Mouse (Mus musculus) neural tube, embryonic 12.5 days (tissue): Measurements from ENCODE around the gene Glmn. TPM values are rescaled to one million over a fixed set of nuclear protein-coding genes. Genes with fewer than 3 reads are reported as not detected.

Source experiments
- ATAC-seq: fragments of 200-750 bp; cut with Nextera tagmentation; 2 replicates; pipeline ENCODE4 v1.8.0; 2017; ENCODE audit warnings: low read depth, mild to moderate bottlenecking, moderate TSS enrichment, moderate library complexity; ENCODE audit not compliant: low FRiP score
- H3K27ac ChIP-seq: fragments of 300-500 bp; sonication (generic); 2 replicates; pipeline ENCODE4 v1.5.1; 2016
- H3K27me3 ChIP-seq: fragments of 300-500 bp; sonication (generic); replicated peaks from 2 replicates; pipeline ENCODE4 v1.6.1; 2016; ENCODE audit warnings: mild to moderate bottlenecking
- H3K36me3 ChIP-seq: fragments of 300-500 bp; sonication (generic); 2 replicates; pipeline ENCODE4 v1.6.1; 2016; ENCODE audit warnings: mild to moderate bottlenecking
- H3K4me1 ChIP-seq: fragments of 300-500 bp; sonication (generic); 2 replicates; pipeline ENCODE4 v1.6.1; 2016
- H3K4me2 ChIP-seq: fragments of 300-500 bp; sonication (generic); replicated peaks from 2 replicates; pipeline ENCODE4 v1.6.1; 2016; ENCODE audit warnings: mild to moderate bottlenecking
- H3K4me3 ChIP-seq: fragments of 300-500 bp; sonication (generic); 2 replicates; pipeline ENCODE4 v1.5.1; 2016
- H3K9ac ChIP-seq: fragments of 300-500 bp; sonication (generic); 2 replicates; pipeline ENCODE4 v1.6.1; 2016; ENCODE audit warnings: mild to moderate bottlenecking
- H3K9me3 ChIP-seq: fragments of 300-500 bp; sonication (generic); 2 replicates; pipeline ENCODE4 v1.6.1; 2016; ENCODE audit warnings: mild to moderate bottlenecking
- WGBS: fragments of 180-500 bp; shearing (Covaris S2); methylation state at CpG from one replicate; pipeline ENCODE4 v1.1.7; 2016; 5-methylcytosine and 5-hydroxymethylcytosine counted together
- polyA plus RNA-seq: library from polyadenylated mRNA; unstranded; fragments of >200 nt; fragmentation: Nextera tagmentation; extraction: Ambion mirVana; gene quantifications from 2 replicates; pipeline ENCODE4 v1.2.1, GENCODE M21; 2016

Glmn gene
- polyA plus RNA-seq, 1 experiment from 2014 or later: 34.2 TPM

DNA sequence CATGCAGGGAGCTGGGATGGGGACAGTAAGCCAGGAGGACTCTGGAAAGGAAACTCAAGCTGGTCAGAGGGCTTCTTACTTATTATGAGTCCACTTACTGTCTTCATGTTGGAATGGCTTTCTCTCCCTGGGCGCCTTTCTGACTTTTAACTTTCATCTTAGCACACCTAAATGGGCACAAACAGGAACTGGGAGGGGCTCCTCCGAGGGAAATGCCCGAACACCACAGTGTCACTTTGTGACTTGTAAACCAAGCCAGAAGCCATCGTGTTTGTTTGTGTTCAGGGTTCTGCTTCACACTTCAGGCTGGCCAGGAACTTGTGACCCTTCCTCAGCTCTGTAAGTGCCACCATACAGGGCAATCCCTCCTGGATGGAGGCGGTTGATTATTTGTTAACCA is 43.4 kb downstream of the Glmn start:
- peaks cover 23% of the 10 kb centered on the region for H3K36me3 ChIP-seq
- no peak overlapping the region for H3K9ac ChIP-seq
- H3K27ac ChIP-seq: no peak overlapping the region
- ATAC-seq: no peak
- H3K4me3 ChIP-seq: no peak overlapping the region
- 81% methylated on average over 5 of the region's 5 CpGs for WGBS
- no peak overlapping the region for H3K4me2 ChIP-seq
- no peaks in the 10 kb centered on the region for H3K9me3 ChIP-seq
- H3K4me1 ChIP-seq: no peaks in the 10 kb centered on the region
- H3K27me3 ChIP-seq: no peaks in the 10 kb centered on the region

DNA sequence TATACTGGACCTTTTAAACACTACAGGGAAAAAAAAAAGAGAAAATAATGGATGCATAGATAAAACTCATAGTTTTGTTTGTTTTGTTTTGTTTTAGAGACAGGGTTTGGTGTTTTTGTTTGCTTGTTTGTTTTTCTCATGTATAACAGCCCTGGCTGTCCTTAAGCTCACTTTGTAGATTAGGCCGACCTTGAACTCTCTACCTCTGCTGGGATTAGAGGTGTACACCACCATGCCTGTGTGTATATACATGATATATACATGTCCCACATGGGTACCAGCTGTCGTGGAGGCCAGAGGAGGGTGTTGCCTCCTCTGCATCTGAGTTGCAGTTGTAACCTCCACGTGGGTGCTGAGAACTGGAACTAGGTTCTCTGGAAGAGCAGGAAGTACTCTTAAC is 49.2 kb downstream of the Glmn start:
- no peaks in the 10 kb centered on the region for H3K9me3 ChIP-seq
- H3K27me3 ChIP-seq: no peaks in the 10 kb centered on the region
- ATAC-seq: no peak
- no peaks in the 10 kb centered on the region for H3K4me1 ChIP-seq
- H3K4me3 ChIP-seq: no peak overlapping the region
- H3K36me3 ChIP-seq: peaks cover 10% of the 10 kb centered on the region
- H3K27ac ChIP-seq: no peak overlapping the region
- no peak overlapping the region for H3K9ac ChIP-seq
- no peak overlapping the region for H3K4me2 ChIP-seq
- WGBS: 85% methylated on average over 3 of the region's 3 CpGs

DNA sequence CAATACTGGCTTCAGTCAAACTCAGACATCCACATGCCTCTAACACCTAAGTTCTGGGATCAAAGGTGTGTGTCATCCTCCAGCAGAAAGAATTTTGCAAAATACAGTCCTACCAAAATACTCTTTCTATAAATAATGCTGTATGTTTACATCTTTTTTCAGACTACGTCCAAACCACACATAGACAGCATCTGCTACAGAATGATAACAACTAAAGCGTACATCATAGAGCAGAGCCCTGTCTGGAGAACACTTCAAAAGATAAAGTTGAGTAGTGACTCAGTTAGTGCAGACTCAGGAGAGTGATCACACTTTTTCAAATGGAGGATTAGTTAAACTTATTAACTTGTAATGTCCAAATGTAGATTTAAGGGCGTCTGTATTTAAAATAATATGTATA is 49.7 kb downstream of the Glmn start:
- Histone ChIP-seq H3K27me3 (no peaks in the 10 kb centered on the region), H3K4me1 (no peaks in the 10 kb centered on the region), H3K36me3 (peaks cover 10% of the 10 kb centered on the region), H3K9ac (no peak overlapping the region), H3K4me3 (no peak overlapping the region), H3K27ac (no peak overlapping the region), H3K9me3 (no peaks in the 10 kb centered on the region), H3K4me2 (no peak overlapping the region)
- 88% methylated on average over 3 of the region's 3 CpGs for WGBS
- ATAC-seq: no peak

DNA sequence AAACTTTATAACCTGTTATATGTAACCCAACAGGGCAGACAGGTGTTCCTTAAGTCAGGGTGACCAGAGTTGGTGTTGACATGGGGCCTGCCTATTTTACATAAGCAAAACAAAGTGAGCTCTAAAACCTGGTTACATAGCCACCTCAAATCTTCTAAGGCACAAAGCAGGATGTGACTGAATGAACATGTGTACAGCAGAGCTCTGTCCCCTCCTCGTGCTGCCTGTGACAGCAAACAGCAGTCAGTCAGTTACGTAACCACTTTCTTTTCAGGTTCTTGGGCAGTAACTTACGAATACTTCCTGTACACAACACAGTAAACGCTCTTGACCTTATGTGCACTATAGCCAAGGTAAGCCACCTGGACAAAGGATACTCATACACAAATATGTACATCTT is 51.8 kb downstream of the Glmn start:
- Histone ChIP-seq H3K9me3 (no peaks in the 10 kb centered on the region), H3K4me3 (no peak overlapping the region), H3K27ac (no peak overlapping the region), H3K4me2 (no peak overlapping the region), H3K9ac (no peak overlapping the region), H3K27me3 (no peaks in the 10 kb centered on the region), H3K4me1 (no peaks in the 10 kb centered on the region), H3K36me3 (0 out of 2 replicates have a peak, but pooled peaks cover 3% of the 10 kb centered on the region)
- no peak for ATAC-seq
- WGBS: 82% methylated on average over 4 of the region's 4 CpGs

- no peaks in the 10 kb centered on the region for H3K9me3 ChIP-seq
- H3K4me1 ChIP-seq: no peaks in the 10 kb centered on the region
- ATAC-seq: no peak
- no peak overlapping the region for H3K9ac ChIP-seq
- H3K4me2 ChIP-seq: no peak overlapping the region
- H3K27ac ChIP-seq: no peak overlapping the region
- H3K4me3 ChIP-seq: no peak overlapping the region
- no peaks in the 10 kb centered on the region for H3K36me3 ChIP-seq
- H3K27me3 ChIP-seq: no peaks in the 10 kb centered on the region
- 36% methylated on average over 7 of the region's 7 CpGs for WGBS
Observed at GRCm38 (mm10) chr5:107541696-107542095, 56.0 kb downstream of the Glmn start.

GRCm38 (mm10) chr5:107534581-107534980 is 63.1 kb downstream of the Glmn start, which contains the start of gene 1700028K03Rik:
Gene 1700028K03Rik (plus strand): TSS chr5:107534709.
- Histone ChIP-seq H3K4me1 (no peaks in the 10 kb centered on the region), H3K36me3 (no peaks in the 10 kb centered on the region), H3K9ac (no peak within 1 kb of the TSS), H3K27ac (no peak within 1 kb of the TSS), H3K4me2 (no peak within 1 kb of the TSS), H3K9me3 (no peaks in the 10 kb centered on the region), H3K27me3 (no peaks in the 10 kb centered on the region), H3K4me3 (no peak within 1 kb of the TSS)
- 72% methylated on average over 15 of the region's 15 CpGs for WGBS
- no peak for ATAC-seq

DNA sequence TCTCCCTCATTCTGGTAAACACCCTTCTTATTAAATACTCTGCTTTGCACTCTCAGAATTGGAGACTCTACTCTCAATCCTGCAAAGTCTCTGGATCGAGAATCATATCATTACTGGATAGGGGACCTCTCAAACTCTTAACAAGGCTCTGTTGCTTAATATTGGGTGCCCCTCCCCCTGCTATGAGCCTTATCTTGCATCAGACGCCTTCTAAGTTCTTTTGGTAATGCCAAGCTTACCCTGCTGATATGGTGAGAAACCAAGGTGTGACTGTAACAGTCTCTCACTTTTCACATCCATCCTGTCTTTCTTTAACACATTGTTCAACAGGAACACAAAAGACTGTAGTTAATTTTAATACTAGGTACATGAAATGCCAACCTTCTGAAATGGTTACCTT is 64.1 kb downstream of the Glmn start:
- Histone ChIP-seq H3K9me3 (no peaks in the 10 kb centered on the region), H3K36me3 (no peaks in the 10 kb centered on the region), H3K4me3 (no peak overlapping the region), H3K27ac (no peak overlapping the region), H3K4me1 (no peaks in the 10 kb centered on the region), H3K4me2 (no peak overlapping the region), H3K27me3 (no peaks in the 10 kb centered on the region), H3K9ac (no peak overlapping the region)
- ATAC-seq: no peak
- 74% methylated on average over 2 of the region's 2 CpGs for WGBS

DNA sequence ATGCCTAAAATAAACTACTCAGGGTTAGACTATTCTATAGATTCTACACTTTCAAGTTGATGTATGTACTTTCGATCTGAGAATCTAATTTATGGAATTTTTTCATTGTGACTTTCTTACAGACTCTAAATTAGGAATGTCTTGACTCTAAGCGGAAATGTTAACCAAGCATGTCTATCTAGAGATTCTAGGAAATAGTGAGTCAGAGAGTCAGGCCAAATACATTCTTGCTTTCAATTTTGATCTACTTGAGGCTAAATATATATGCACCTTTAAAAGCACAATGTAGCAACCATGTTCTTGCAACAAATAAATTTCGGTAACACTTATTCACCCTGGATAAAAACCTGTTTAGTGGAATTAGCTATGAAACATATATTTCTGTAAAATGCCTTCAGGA is 68.8 kb downstream of the Glmn start:
- 93% methylated on average over 3 of the region's 3 CpGs for WGBS
- no peak overlapping the region for H3K9ac ChIP-seq
- ATAC-seq: no peak

DNA sequence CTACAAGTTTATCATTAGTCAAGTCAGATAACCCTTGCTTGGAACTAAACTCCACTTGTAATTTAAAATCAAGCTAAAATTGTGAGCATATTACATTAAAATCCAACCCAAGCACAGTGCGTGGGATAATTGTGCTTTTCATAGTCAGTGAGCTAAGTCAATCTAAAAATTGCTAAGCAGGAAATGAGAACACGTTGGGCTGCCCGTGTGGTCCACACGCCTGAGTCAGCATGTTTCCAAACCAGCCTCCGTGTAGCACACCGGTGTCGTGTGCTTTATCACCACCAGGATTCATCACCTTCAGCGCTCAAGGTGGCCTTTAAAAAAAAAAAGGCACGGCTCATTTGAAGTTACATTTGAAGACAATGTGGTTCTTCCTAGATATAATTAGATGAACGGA is 73.4 kb downstream of the Glmn start:
- H3K9ac ChIP-seq: no peak overlapping the region

More for the DNA sequence above, 68.8 kb downstream of the Glmn start:
- H3K4me2 ChIP-seq: no peak overlapping the region
- no peaks in the 10 kb centered on the region for H3K36me3 ChIP-seq
- H3K9me3 ChIP-seq: no peaks in the 10 kb centered on the region
- no peak overlapping the region for H3K27ac ChIP-seq
- H3K27me3 ChIP-seq: no peaks in the 10 kb centered on the region
- H3K4me3 ChIP-seq: no peak overlapping the region
- no peaks in the 10 kb centered on the region for H3K4me1 ChIP-seq

GRCm38 (mm10) chr5:107521897-107522296 is 75.8 kb downstream of the Glmn start:
- H3K4me1 ChIP-seq: no peaks in the 10 kb centered on the region
- no peaks in the 10 kb centered on the region for H3K9me3 ChIP-seq
- no peaks in the 10 kb centered on the region for H3K36me3 ChIP-seq
- no peak overlapping the region for H3K4me3 ChIP-seq
- no peaks in the 10 kb centered on the region for H3K27me3 ChIP-seq
- no peak overlapping the region for H3K9ac ChIP-seq
- no peak for ATAC-seq
- no peak overlapping the region for H3K4me2 ChIP-seq
- 85% methylated on average over 7 of the region's 7 CpGs for WGBS
- H3K27ac ChIP-seq: no peak overlapping the region

More for the DNA sequence above, 73.4 kb downstream of the Glmn start:
- no peak for ATAC-seq
- H3K4me2 ChIP-seq: no peak overlapping the region
- H3K36me3 ChIP-seq: no peaks in the 10 kb centered on the region
- H3K27ac ChIP-seq: no peak overlapping the region
- no peak overlapping the region for H3K4me3 ChIP-seq
- no peaks in the 10 kb centered on the region for H3K9me3 ChIP-seq
- 84% methylated on average over 10 of the region's 10 CpGs for WGBS
- H3K27me3 ChIP-seq: no peaks in the 10 kb centered on the region
- no peaks in the 10 kb centered on the region for H3K4me1 ChIP-seq

DNA sequence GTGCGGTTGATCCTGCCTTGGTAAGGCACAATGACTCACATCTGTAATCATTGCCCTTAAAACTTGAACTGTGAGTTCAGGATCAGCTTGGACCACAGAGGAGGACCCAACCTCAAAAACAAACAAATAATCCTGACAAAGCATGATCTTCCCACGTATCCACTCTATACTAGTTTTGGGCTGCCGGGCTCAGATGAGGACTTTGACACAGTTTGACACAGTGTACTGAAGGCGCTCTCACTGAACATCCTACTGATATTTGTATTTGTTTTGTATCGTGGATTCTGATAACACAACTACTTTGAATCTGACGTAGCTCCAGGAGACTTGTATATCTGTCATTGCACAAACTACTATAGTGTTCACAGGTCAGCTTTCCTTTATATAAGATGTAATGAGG is 76.3 kb downstream of the Glmn start:
- no peak overlapping the region for H3K27ac ChIP-seq
- H3K9ac ChIP-seq: no peak overlapping the region
- no peak overlapping the region for H3K4me3 ChIP-seq
- H3K4me1 ChIP-seq: no peaks in the 10 kb centered on the region
- ATAC-seq: no peak
- no peak overlapping the region for H3K4me2 ChIP-seq
- no peaks in the 10 kb centered on the region for H3K27me3 ChIP-seq
- no peaks in the 10 kb centered on the region for H3K9me3 ChIP-seq
- WGBS: 92% methylated on average over 6 of the region's 6 CpGs
- no peaks in the 10 kb centered on the region for H3K36me3 ChIP-seq

DNA sequence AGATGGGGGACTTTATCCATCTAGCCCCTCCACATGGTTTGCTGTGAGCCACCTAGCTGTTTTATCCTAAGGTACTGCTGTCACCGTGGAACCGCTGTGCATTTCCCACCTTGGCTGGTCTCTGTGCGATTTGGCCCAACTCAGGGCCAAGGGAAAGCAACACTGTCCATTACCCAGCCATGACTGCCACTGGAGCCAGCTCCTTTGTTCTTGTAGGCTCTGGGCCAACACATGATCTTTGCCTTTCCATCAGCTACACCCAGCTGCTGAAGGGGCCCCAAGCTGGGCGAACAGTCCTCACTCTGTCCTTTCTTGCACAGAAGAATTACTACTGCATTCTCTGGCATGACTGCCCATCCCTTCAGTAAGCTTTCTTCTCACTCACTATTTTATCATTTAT is 79.1 kb downstream of the Glmn start:
- no peak overlapping the region for H3K4me2 ChIP-seq
- no peak overlapping the region for H3K27ac ChIP-seq
- H3K9me3 ChIP-seq: no peaks in the 10 kb centered on the region
- no peak for ATAC-seq
- no peaks in the 10 kb centered on the region for H3K27me3 ChIP-seq
- H3K4me3 ChIP-seq: no peak overlapping the region
- H3K4me1 ChIP-seq: no peaks in the 10 kb centered on the region
- H3K9ac ChIP-seq: no peak overlapping the region
- WGBS: 92% methylated on average over 4 of the region's 4 CpGs
- H3K36me3 ChIP-seq: no peaks in the 10 kb centered on the region

- Histone ChIP-seq H3K27ac (no peak overlapping the region), H3K36me3 (no peaks in the 10 kb centered on the region), H3K4me1 (no peaks in the 10 kb centered on the region), H3K9me3 (no peaks in the 10 kb centered on the region), H3K4me2 (no peak overlapping the region), H3K9ac (no peak overlapping the region), H3K4me3 (no peak overlapping the region), H3K27me3 (no peaks in the 10 kb centered on the region)
- no peak for ATAC-seq
- 95% methylated on average over 1 of the region's 1 CpGs for WGBS
Observed at GRCm38 (mm10) chr5:107516087-107516486, 81.6 kb downstream of the Glmn start.
